Mouse (Mus musculus) heart, embryonic 14.5 days (tissue): ENCODE measurements around the gene Lrp2. TPM values are rescaled to one million over a fixed set of nuclear protein-coding genes. Genes with fewer than 3 reads are reported as not detected.

Experiments
- ATAC-seq: fragments of 200-750 bp; cut with Nextera tagmentation; 2 replicates; pipeline ENCODE4 v1.8.0; 2017; ENCODE audit warnings: low read depth, moderate TSS enrichment; ENCODE audit not compliant: insufficient number of reproducible peaks, insufficient read depth, low FRiP score
- H3K27ac ChIP-seq, 2 experiments: fragments of 200-500 bp in 1 of 2; fragments of 300-500 bp in 1 of 2; sonication (generic) in 1 of 2; replicated peaks in 1 of 2; 2 replicates each; pipeline ENCODE4 v1.5.1; 2012 to 2014; ENCODE audit warnings: low read depth in 2 of 2, low read length in 2 of 2, control low read depth in 1 of 2, mild to moderate bottlenecking in 1 of 2, mixed read lengths in 1 of 2; ENCODE audit not compliant: control insufficient read depth in 1 of 2, insufficient read depth in 1 of 2
- H3K27me3 ChIP-seq: fragments of 300-500 bp; sonication (generic); 2 replicates; pipeline ENCODE4 v1.6.1; 2014; ENCODE audit warnings: mild to moderate bottlenecking, low read length, control low read depth; ENCODE audit not compliant: control insufficient read depth, insufficient read depth
- H3K36me3 ChIP-seq: fragments of 300-500 bp; sonication (generic); 2 replicates; pipeline ENCODE4 v1.6.1; 2014; ENCODE audit warnings: mild to moderate bottlenecking, control low read depth, low read length, mixed read lengths; ENCODE audit not compliant: control insufficient read depth, insufficient read depth
- H3K4me1 ChIP-seq, 2 experiments: fragments of 200-500 bp in 1 of 2; fragments of 300-500 bp in 1 of 2; sonication (generic) in 1 of 2; 2 replicates each; pipeline ENCODE4 v1.6.1; 2012 to 2014; ENCODE audit warnings: low read length in 2 of 2, control low read depth in 1 of 2, mixed read lengths in 1 of 2; ENCODE audit not compliant: control insufficient read depth in 2 of 2, insufficient read depth in 2 of 2
- H3K4me2 ChIP-seq: fragments of 300-500 bp; sonication (generic); 2 replicates; pipeline ENCODE4 v1.6.1; 2014; ENCODE audit warnings: mild to moderate bottlenecking, low read length
- H3K4me3 ChIP-seq, 2 experiments: fragments of 200-500 bp in 1 of 2; fragments of 300-500 bp in 1 of 2; sonication (generic) in 1 of 2; 2 replicates each; pipeline ENCODE4 v1.5.1; 2012 to 2014; ENCODE audit warnings: low read length in 2 of 2, mild to moderate bottlenecking in 2 of 2, control low read depth in 1 of 2, low read depth in 1 of 2, moderate library complexity in 1 of 2; ENCODE audit not compliant: control insufficient read depth in 1 of 2, insufficient read depth in 1 of 2
- H3K9ac ChIP-seq: fragments of 300-500 bp; sonication (generic); 2 replicates; pipeline ENCODE4 v1.6.1; 2014; ENCODE audit warnings: mild to moderate bottlenecking, low read length
- H3K9me3 ChIP-seq: fragments of 300-500 bp; sonication (generic); 2 replicates; pipeline ENCODE4 v1.6.1; 2016; ENCODE audit warnings: low read length, control low read depth; ENCODE audit not compliant: control insufficient read depth
- WGBS: fragments of 180-500 bp; shearing (Covaris S2); extraction: QIAGEN DNeasy Blood & Tissue Kit; methylation state at CpG from one replicate; pipeline ENCODE4 v1.1.7; 2014; 5-methylcytosine and 5-hydroxymethylcytosine counted together
- polyA plus RNA-seq: library from polyadenylated mRNA; unstranded; fragments of >200 nt; fragmentation: Nextera tagmentation; extraction: Ambion mirVana; gene quantifications from 2 replicates; pipeline ENCODE4 v1.2.1, GENCODE M21; 2014

Lrp2 gene
- polyA plus RNA-seq, 1 experiment from 2014 or later: 1.00 TPM

GRCm38 (mm10) chr2:69471837-69472236 lies 114.0 kb downstream of the Lrp2 start:
- Histone ChIP-seq H3K27me3 (no peaks in the 10 kb centered on the region), H3K4me2 (no peak overlapping the region), H3K4me3 (no peak overlapping the region), H3K36me3 (no peaks in the 10 kb centered on the region), H3K4me1 (no peaks in the 10 kb centered on the region; a peak in 1 of 4 replicates), H3K9me3 (no peaks in the 10 kb centered on the region), H3K27ac (no peak overlapping the region), H3K9ac (no peak overlapping the region)
- WGBS: 77% methylated on average over 4 of the region's 4 CpGs
- ATAC-seq: no peak

DNA sequence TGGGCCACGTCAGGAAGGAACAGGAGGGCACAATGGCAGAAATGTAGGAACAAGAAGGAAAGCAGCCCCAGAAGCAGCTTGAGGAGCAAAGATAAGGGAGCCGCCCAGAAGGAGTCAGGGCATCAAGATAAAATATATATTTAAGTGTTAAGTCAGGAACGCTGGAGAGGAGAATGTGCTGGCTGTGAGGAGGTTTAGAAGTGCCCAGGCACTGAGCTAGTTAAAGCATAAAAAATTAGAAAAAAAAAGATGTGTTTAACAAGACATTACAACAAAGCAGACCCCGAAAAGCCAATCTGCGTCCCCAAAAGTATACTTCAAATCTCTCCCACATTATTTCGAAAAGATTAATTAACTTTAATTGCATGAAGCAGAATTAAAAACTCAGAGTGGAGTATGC lies 122.3 kb downstream of the Lrp2 start:
- WGBS: 58% methylated on average over 6 of the region's 6 CpGs
- Histone ChIP-seq H3K4me1 (no peaks in the 10 kb centered on the region), H3K4me3 (no peak overlapping the region), H3K4me2 (no peak overlapping the region), H3K9ac (no peak overlapping the region), H3K9me3 (no peaks in the 10 kb centered on the region), H3K36me3 (no peaks in the 10 kb centered on the region), H3K27ac (no peak overlapping the region), H3K27me3 (no peaks in the 10 kb centered on the region)
- ATAC-seq: no peak

DNA sequence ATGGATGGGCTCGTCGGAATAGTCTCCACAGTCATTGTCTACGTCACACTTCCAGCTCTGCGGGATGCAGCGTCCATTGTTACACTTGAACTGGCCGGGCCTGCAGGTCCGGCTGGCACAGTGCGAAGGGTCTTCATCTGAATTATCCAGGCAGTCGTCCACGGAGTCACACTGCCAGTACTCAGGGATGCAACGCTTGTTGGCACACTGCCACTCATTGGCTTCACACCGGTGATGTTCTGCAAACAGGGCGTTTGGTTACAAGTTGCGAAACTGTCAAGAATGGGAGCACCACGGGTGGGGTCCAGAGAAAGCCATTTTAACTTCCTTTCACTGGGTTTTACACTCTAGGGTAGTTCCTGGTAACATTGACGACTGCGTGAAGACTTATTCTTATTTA lies 126.4 kb downstream of the Lrp2 start:
- Histone ChIP-seq H3K9me3 (no peaks in the 10 kb centered on the region), H3K36me3 (no peaks in the 10 kb centered on the region), H3K4me2 (no peak overlapping the region), H3K27me3 (no peaks in the 10 kb centered on the region), H3K9ac (no peak overlapping the region), H3K4me3 (no peak overlapping the region), H3K27ac (no peak overlapping the region), H3K4me1 (no peaks in the 10 kb centered on the region)
- 90% methylated on average over 17 of the region's 17 CpGs for WGBS
- ATAC-seq: no peak

- no peak overlapping the region for H3K9ac ChIP-seq
- ATAC-seq: no peak
- no peaks in the 10 kb centered on the region for H3K27me3 ChIP-seq
- 82% methylated on average over 5 of the region's 5 CpGs for WGBS
- H3K36me3 ChIP-seq: no peaks in the 10 kb centered on the region
- H3K27ac ChIP-seq: no peak overlapping the region
- no peaks in the 10 kb centered on the region for H3K4me1 ChIP-seq
- no peak overlapping the region for H3K4me3 ChIP-seq
- no peak overlapping the region for H3K4me2 ChIP-seq
- no peaks in the 10 kb centered on the region for H3K9me3 ChIP-seq
Measured at GRCm38 (mm10) chr2:69451128-69451527, 134.7 kb downstream of the Lrp2 start.

- Histone ChIP-seq H3K27me3 (no peaks in the 10 kb centered on the region), H3K4me2 (no peak overlapping the region), H3K9ac (no peak overlapping the region), H3K9me3 (no peaks in the 10 kb centered on the region), H3K27ac (no peak overlapping the region), H3K36me3 (no peaks in the 10 kb centered on the region), H3K4me1 (no peaks in the 10 kb centered on the region), H3K4me3 (no peak overlapping the region)
- no peak for ATAC-seq
- 78% methylated on average over 4 of the region's 4 CpGs for WGBS
Measured at GRCm38 (mm10) chr2:69448581-69448980, 137.3 kb downstream of the Lrp2 start.

GRCm38 (mm10) chr2:69445896-69446472 lies 139.9 kb downstream of the Lrp2 start:
- no peak overlapping the region for H3K4me3 ChIP-seq
- ATAC-seq: no peak
- H3K36me3 ChIP-seq: no peaks in the 10 kb centered on the region
- no peaks in the 10 kb centered on the region for H3K9me3 ChIP-seq
- H3K4me2 ChIP-seq: no peak overlapping the region
- H3K27ac ChIP-seq: no peak overlapping the region
- no peaks in the 10 kb centered on the region for H3K27me3 ChIP-seq
- H3K9ac ChIP-seq: no peak overlapping the region
- no peaks in the 10 kb centered on the region for H3K4me1 ChIP-seq
- WGBS: 55% methylated on average over 4 of the region's 4 CpGs

DNA sequence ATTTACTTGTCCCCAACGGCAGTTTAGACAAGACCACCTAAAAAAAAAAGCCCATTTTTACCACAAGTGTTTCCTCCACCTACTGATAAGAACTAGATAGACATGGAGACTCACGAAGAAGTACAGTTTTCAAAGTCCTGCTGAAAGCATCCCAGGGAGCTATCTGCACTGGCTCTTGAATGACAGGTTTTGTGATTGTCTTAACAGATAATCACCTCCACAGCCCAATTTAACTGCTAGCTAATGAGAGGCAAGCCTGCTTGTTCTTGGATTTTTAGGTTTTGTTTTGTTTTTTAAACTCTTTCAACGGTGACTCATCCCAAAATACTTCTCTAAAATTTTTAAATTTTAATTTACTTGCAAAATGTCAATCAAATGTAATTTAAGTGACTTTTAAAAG lies 144.2 kb downstream of the Lrp2 start:
- Histone ChIP-seq H3K36me3 (no peaks in the 10 kb centered on the region), H3K9me3 (no peaks in the 10 kb centered on the region), H3K9ac (no peak overlapping the region), H3K4me1 (no peaks in the 10 kb centered on the region), H3K4me2 (no peak overlapping the region), H3K27me3 (no peaks in the 10 kb centered on the region), H3K27ac (no peak overlapping the region), H3K4me3 (no peak overlapping the region)
- no peak for ATAC-seq
- WGBS: 14% methylated on average over 3 of the region's 3 CpGs

GRCm38 (mm10) chr2:69428116-69428515 lies 157.7 kb downstream of the Lrp2 start:
- Histone ChIP-seq H3K9ac (no peak overlapping the region), H3K4me2 (no peak overlapping the region), H3K4me3 (no peak overlapping the region), H3K27ac (no peak overlapping the region), H3K9me3 (no peaks in the 10 kb centered on the region), H3K36me3 (no peaks in the 10 kb centered on the region), H3K27me3 (no peaks in the 10 kb centered on the region), H3K4me1 (no peaks in the 10 kb centered on the region)
- no peak for ATAC-seq
- WGBS: 38% methylated on average over 3 of the region's 3 CpGs
